Mouse (Mus musculus) lung, postnatal 4 days (tissue): ENCODE data around the gene Hpd.

ENCODE experiments used
- DNase-seq, 2 experiments: peaks; one replicate each; pipeline ENCODE4 v3.0.0; 2021

Hpd gene

GRCm38 (mm10) chr5:123146357-123146756 is 36.2 kb downstream of the Hpd start:
- DNase-seq = peak in 1 of 2 experiments; percentile 18

GRCm38 (mm10) chr5:123144746-123145590 is 37.6 kb downstream of the Hpd start:
- peak in 1 of 2 experiments; percentile 31 for DNase-seq

GRCm38 (mm10) chr5:123143971-123144745 is 38.4 kb downstream of the Hpd start:
- peak in 1 of 2 experiments; percentile 24 for DNase-seq

- DNase-seq = peak in 1 of 2 experiments; percentile 51
Observed at GRCm38 (mm10) chr5:123143251-123143970, 39.1 kb downstream of the Hpd start.

- peak; percentile 68 to 80 for DNase-seq
Observed at GRCm38 (mm10) chr5:123142161-123143157, 40.1 kb downstream of the Hpd start, which contains the start of gene Setd1b. TSS of gene Setd1b (plus strand) at chr5:123142193.

GRCm38 (mm10) chr5:123141555-123142160 is 40.9 kb downstream of the Hpd start:
- DNase-seq = peak; percentile 73 to 76

GRCm38 (mm10) chr5:123140694-123141554 is 41.6 kb downstream of the Hpd start:
- DNase-seq = peak; percentile 90 to 94

- DNase-seq = peak in 1 of 2 experiments; percentile 41
Observed at GRCm38 (mm10) chr5:123139722-123140627, 42.6 kb downstream of the Hpd start.

- DNase-seq = peak; percentile 87 to 90
Observed at GRCm38 (mm10) chr5:123138953-123139721, 43.4 kb downstream of the Hpd start.

- DNase-seq = peak; percentile 82 to 88
Observed at GRCm38 (mm10) chr5:123138230-123138911, 44.2 kb downstream of the Hpd start.

GRCm38 (mm10) chr5:123137910-123138229 is 44.7 kb downstream of the Hpd start:
- no peak for DNase-seq

GRCm38 (mm10) chr5:123137044-123137909 is 45.2 kb downstream of the Hpd start:
- DNase-seq = peak; percentile 91 to 94

GRCm38 (mm10) chr5:123136361-123137043 is 46.0 kb downstream of the Hpd start:
- DNase-seq = peak; percentile 94 to 97

- DNase-seq = peak; percentile 89 to 95
Observed at GRCm38 (mm10) chr5:123135471-123136360, 46.8 kb downstream of the Hpd start.

GRCm38 (mm10) chr5:123134875-123135382 is 47.6 kb downstream of the Hpd start:
- no peak for DNase-seq
